Mouse (Mus musculus) thymus, postnatal 4 days (tissue): ENCODE results near the gene Sf3b4.
"Not testable (repeated sequence)": the region's sequence is repeated elsewhere in the genome, so short reads cannot be mapped to it uniquely, and the experiment has no call there.

Experiments
- DNase-seq: peaks from one replicate; pipeline ENCODE4 v3.0.0; 2021

The Sf3b4 gene

DNA sequence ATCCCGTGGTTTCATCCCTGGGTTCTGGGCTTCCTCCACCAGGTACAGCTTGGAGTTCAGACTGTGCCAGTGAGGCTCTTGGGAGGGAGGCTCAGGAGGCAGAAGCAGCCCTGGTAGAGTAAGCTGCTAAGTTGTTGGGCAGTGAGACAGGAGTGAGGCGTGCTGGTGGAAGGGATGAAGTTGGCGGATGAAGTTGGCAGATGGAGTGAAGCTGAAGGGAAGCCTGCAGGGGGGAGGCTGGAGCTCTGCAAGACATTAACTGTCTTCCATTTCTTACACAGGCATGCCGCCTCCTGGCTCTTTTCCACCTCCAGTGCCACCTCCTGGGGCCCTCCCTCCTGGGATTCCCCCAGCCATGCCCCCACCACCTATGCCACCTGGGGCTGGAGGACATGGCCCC, 1.9 kb downstream of the Sf3b4 start:
- DNase-seq: not testable (repeated sequence)

DNA sequence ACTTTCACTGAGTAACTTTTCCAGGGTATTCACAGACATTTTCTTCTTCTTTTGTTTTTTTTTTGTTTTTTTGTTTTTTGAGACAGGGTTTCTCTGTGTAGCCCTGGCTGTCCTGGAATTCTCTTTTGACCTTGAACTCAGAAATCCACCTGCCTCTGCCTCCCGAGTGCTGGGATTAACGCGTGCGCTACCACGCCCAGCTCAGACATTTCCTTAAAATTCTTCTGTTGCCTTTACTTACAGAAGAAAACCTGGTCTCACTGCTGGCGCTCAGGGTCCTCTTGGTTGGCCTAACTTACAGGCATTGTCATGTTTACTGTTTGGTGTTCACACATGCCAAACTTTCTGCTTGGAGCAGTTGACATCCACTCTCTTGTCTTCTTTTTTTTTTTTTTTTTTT, 3.1 kb downstream of the Sf3b4 start:
- DNase-seq: no peak

DNA sequence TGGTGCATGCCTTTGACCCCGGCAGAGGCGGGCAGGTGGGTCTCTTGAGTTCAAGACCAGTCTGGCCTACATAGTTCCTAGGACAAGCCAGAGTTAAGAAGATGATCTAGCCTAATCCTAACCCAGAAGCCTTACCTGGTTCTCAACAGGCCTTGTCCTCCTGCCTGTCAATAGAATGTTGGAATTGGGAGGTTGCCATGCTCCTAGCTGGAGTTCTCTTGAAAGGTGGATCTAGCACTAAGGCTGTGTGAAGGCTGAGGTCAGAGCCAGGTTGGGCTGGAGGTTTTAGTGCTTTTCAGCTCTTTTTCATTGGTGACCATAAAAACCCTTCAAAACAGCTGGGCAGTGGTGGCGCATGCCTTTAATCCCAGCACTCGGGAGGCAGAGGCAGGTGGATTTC, 6.3 kb downstream of the Sf3b4 start:
- no peak for DNase-seq

- no peak for DNase-seq
Measured at GRCm38 (mm10) chr3:96178902-96179301, 6.8 kb downstream of the Sf3b4 start.

GRCm38 (mm10) chr3:96179531-96179930, 7.4 kb downstream of the Sf3b4 start:
- DNase-seq: no peak

DNA sequence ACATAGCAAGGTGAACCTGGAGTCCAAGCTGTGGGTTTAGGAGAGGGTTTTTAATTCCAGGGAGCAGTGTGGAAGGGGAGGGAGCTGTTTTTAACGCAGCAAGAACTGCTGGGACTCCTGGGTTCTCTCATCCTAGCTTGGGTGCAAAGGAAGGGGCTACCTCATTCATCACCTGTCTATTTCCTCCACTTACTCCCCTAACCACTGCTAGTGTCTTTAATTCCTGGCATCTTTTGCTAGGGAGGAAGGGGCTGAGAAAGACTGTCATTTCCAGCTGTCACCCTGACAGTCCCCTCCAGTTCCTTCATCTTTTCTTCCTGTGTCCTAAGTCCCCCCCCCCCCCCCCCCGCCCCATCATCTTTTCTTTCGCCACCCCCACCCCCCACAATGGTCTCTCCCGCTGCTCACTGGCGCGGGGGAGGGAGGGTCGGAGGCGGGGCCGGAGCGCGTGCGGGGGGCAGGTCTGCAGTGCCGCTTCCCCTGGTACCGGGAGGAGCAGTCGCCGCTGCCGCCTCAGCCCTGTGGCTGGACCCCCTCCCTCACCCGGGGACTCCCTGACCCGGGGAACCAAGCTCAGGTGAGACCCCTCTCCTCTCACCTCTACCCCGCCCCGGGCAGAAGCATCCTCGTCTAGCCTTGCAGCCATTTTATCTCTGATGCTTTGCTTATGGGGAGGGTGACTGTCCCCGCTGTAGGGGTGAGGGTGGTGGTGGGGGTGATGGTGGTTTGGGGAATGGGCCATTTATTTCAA, 8.8 kb downstream of the Sf3b4 start, which contains the start of gene Sv2a:
Gene Sv2a, plus strand, starts transcription at position 425 of the 751 bp plus-strand sequence.
- peak; percentile 77 for DNase-seq

DNA sequence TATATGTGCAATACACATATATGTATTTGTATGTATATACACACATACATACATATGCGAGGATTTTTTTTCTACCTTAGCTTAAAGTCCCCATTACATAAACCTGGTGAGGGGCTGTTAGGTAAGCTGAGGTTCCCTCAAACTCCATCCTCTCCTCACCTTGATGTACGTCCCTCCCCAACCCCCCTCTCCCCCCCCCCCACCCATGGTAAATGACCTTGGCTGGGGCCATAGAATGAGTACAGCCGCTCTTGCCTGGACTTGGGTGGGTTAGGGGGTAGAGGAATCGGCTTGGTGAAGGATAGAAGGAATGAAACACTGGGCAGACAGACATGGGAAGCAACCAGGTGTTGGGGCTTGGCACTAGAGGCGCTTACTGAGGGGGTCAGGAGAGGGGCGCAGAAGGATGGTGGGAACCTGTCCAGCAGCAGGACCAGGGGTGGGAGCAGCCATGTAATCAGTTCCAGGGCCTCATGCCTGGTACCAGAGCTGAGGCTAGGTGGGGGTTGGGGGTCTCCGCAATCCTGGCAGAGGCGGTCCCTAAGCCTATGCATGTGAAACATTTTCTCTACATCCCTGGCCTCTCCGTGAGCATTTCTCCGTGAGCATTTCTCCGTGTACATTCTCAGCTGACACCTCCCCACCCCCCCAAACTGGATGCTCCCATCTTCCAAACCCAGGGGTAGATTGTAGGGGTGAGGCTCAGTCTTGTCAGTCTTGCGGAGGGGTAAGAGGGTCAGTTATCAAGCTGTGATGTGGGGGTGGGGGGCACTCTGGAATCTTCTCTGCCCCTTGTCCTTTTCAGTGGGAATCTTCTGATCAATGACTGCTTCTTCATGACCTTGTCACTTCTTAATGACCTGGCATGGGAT, 9.6 kb downstream of the Sf3b4 start:
- no peak for DNase-seq

- no peak for DNase-seq
Measured at GRCm38 (mm10) chr3:96182382-96182776, 10.2 kb downstream of the Sf3b4 start.

DNA sequence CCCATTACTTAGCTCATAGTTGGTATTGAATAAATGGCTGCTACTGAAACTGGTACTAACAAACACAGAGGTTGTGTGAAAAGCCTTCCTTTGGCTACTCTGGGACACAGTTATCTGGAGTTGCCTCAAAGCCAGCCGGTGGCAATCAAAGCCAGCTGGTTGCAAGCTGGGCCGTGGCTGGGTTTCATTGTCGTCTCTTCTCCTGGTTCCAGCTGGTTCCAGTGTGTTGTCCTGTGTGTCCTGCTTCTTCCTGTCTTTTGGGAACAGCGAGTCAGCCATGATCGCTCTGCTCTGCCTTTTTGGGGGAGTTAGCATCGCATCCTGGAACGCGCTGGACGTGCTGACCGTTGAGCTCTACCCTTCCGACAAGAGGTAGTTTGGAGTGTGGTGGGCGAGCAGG, 20.8 kb downstream of the Sf3b4 start:
- DNase-seq: no peak

- DNase-seq: peak; percentile 17
Measured at GRCm38 (mm10) chr3:96194966-96195365, 22.8 kb downstream of the Sf3b4 start.

DNA sequence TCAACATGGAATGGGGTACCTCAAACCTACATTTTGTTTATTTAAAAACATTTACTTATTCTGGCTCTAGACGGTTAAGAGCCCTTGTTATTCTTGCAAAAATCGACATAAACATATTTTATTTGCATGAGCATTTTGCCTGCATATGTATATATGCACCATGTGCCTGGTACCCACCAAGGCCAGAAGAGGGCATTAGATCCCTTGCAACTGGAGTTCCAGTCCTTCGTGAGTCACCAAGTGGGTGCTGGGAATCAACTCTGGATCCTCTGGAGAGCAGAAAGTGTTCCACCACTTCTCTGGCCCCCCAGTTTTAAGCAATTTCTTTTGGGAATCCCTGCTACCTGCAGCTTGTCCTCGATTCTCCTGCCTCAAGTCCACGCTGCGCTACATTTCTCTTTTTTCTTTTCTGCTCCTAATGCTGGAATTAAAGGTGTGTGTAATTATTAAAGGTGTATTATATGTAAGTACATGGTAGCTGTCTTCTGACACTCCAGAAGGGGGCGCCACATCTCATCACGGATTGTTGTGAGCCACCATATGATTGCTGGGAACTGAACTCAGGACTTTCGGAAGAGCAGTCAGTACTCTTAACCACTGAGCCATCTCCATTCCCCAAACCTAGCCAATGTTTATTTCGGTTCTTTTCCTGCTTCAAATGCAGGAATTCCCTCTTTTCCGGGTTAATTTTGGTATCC, 23.6 kb downstream of the Sf3b4 start:
- peak; percentile 60 for DNase-seq

- DNase-seq: peak; percentile 20
Measured at GRCm38 (mm10) chr3:96196437-96197128, 24.5 kb downstream of the Sf3b4 start.

DNA sequence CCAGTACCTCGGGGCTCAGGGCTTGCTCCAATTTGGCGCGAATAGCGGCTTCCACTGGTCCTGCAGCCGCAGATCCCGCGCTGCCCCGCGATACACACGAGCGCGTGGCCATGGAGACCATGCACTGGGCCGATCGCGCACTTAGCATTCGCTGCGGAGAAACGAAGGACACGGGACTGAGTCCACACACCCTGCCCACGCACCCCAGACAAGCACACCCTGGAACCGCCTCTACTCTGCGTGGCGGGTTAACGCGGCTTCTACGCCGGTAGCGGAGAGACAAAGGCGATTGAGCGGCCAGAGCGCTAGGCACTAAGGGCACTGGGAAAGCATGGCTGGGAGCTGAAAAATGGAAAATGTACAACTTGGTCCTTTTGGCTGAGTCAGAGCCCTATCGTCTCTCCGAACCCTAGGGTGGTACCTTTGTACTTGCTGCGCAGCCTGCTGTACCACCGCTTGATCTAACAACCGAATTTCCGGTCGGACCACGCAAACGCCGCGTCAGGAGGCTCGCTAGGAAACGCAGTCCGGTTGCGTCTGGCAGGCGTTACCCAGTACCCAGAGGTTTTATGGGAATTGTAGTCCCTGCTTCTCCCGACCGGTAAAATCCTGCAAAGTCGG, 25.1 kb downstream of the Sf3b4 start:
- peak; percentile 81 for DNase-seq

- DNase-seq: peak; percentile 31
Measured at GRCm38 (mm10) chr3:96198181-96198580, 26.0 kb downstream of the Sf3b4 start.

- not testable (repeated sequence) for DNase-seq
Measured at GRCm38 (mm10) chr3:96198601-96199251, 26.6 kb downstream of the Sf3b4 start.

DNA sequence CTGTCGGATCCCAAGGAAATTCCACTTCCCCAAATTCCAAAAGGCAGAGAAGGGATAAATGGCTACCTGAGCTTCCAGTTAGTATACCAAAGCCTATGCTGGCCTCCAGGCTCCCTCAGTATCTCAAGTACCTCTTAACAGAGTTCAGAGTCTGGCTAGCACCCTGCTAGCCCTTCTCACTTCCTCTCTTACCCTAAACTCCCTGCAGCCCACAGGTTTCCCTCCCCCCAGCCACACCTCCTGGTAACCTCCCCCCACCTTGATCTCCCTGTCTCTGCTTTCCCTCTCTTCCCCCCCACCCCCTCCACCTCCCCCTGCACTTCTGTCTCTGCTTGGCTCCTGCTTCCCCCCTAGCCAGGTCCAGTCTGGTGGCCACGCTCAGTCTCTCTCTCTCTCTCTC, 27.6 kb downstream of the Sf3b4 start:
- no peak for DNase-seq

- no peak for DNase-seq
Measured at GRCm38 (mm10) chr3:96207819-96208218, 35.7 kb downstream of the Sf3b4 start.

GRCm38 (mm10) chr3:96209242-96209641, 37.1 kb downstream of the Sf3b4 start:
- no peak for DNase-seq

GRCm38 (mm10) chr3:96219191-96219641, 47.1 kb downstream of the Sf3b4 start:
- peak; percentile 47 for DNase-seq

DNA sequence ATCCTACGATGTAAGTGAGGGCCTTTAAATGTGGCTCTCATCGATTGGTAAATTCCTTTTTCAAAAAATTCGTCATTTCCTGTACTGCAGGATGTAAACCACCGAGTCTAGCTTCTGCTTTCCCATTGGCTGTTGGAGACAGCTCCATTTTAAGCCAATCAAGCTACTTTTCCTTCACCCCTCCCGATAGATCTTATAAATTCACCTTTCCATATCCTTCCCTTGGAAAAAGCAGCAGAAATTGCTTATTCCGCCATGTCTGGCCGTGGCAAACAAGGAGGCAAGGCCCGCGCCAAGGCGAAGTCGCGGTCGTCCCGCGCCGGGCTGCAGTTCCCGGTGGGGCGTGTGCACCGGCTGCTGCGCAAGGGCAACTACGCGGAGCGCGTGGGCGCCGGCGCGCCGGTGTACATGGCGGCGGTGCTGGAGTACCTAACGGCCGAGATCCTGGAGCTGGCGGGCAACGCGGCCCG, 47.6 kb downstream of the Sf3b4 start, which contains the start of the genes Bola1 and Hist2h2ab:
Gene Bola1, minus strand, starts transcription at position 49 of the 470 bp plus-strand sequence.
Gene Hist2h2ab, plus strand, starts transcription at position 205 of the 470 bp plus-strand sequence.
- peak; percentile 83 for DNase-seq

- DNase-seq: not testable (repeated sequence)
Measured at GRCm38 (mm10) chr3:96220131-96220764, 48.1 kb downstream of the Sf3b4 start.
